ENCODE assay signal across 21 mouse cellular contexts in genomic region chr6:85948549-85948948, GRCm38 (mm10). TPM values are rescaled to one million over a fixed set of nuclear protein-coding genes. Genes with fewer than 3 reads are reported as not detected.
A peak's percentile ranks its signal among the peaks of the same experiment; 100 is the strongest.
DNase-seq lines count a peak whose midpoint lies in the region; TF ChIP-seq lines count a peak whose summit lies in the region.
"Had no signal": no experiment of that assay in that cellular context is flagged by ENCODE, and none has a peak within 500 bp of the region (broad histone marks: within the 10 kb centered on the region; RNA-seq: fewer than 3 reads in every experiment).

No protein-coding gene starts in this region.

- H3K27ac ChIP-seq in layer of hippocampus, adult 2 months, result peak overlapping the region; percentile 66
- no peak overlapping the region for H3K27ac ChIP-seq in ES-E14 (ENCODE audit: insufficient read depth, low read depth, low read length, poor library complexity, severe bottlenecking)
- H3K27ac ChIP-seq: embryonic facial prominence, embryonic 10.5 days; embryonic facial prominence, embryonic 12.5 days; forebrain, embryonic 13.5 days; forebrain, embryonic 15.5 days had no signal

- H3K4me3 ChIP-seq in layer of hippocampus, adult 2 months, result no peak overlapping the region
- no peak overlapping the region for H3K4me3 ChIP-seq in ES-E14 (ENCODE audit: insufficient read depth in 1 of 2, low read depth in 1 of 2, low read length in 2 of 2, poor library complexity in 1 of 2, severe bottlenecking in 1 of 2)
- H3K4me3 ChIP-seq: embryonic facial prominence, embryonic 10.5 days; embryonic facial prominence, embryonic 12.5 days; forebrain, embryonic 13.5 days; forebrain, embryonic 15.5 days had no signal

- DNase-seq in layer of hippocampus, adult 2 months (ENCODE audit: low spot score in 2 of 2), result peak; percentile 25 to 42
- no peak for DNase-seq in layer of hippocampus, adult 9-10 months (ENCODE audit: low spot score)
- peak; percentile 12 to 15 for DNase-seq in layer of hippocampus, postnatal 36 days
- no peak for DNase-seq in layer of hippocampus, adult 11-12 months (ENCODE audit: low spot score)
- DNase-seq in ES-E14 (ENCODE audit: low read depth, low spot score), result no peak
- DNase-seq in brain, adult 2 months (ENCODE audit: low read depth, low spot score), result peak; percentile 63
- DNase-seq in adrenal gland, postnatal 14 days, result no peak
- DNase-seq in right cerebral cortex, postnatal 14 days, result no peak
- DNase-seq: adrenal gland, adult 8-10 months; adrenal gland, postnatal 25 days; cerebellum, adult 11-12 months; cerebellum, adult 2 months; cerebellum, adult 9-10 months; cerebellum, postnatal 10 days; cerebellum, postnatal 25 days; forebrain, postnatal 0 days had no signal

- no peaks in the 10 kb centered on the region for H3K9me3 ChIP-seq in ES-E14 (ENCODE audit: control insufficient read depth, insufficient read depth, low read depth, low read length)
- H3K9me3 ChIP-seq: embryonic facial prominence, embryonic 10.5 days; embryonic facial prominence, embryonic 12.5 days; forebrain, embryonic 13.5 days; forebrain, embryonic 15.5 days; G1E had no signal

- H3K36me3 ChIP-seq in ES-E14 (ENCODE audit: control insufficient read depth, insufficient read depth, low read length, poor library complexity, severe bottlenecking), result peaks cover 30% of the 10 kb centered on the region

- no peak for TF ChIP-seq CTCF in layer of hippocampus, adult 2 months (conservative IDR thresholded peaks at IDR 0.05)

- in situ Hi-C loops in ES-E14 (cut with MboI; ENCODE audit: low sequenced_read_pairs in 2 of 2, unreplicated experiment in 2 of 2), result no loop called here

- peak overlapping the region; percentile 5; the same call in 1 of the 2 replicates for H3K9ac ChIP-seq in ES-E14 (ENCODE audit: insufficient read depth, low read depth, low read length, poor library complexity, severe bottlenecking)
- H3K9ac ChIP-seq: embryonic facial prominence, embryonic 12.5 days; forebrain, embryonic 13.5 days; forebrain, embryonic 15.5 days; forebrain, postnatal 0 days had no signal

- no peaks in the 10 kb centered on the region for H3K4me1 ChIP-seq in ES-E14 (ENCODE audit: control insufficient read depth in 2 of 2, insufficient read depth in 2 of 2, low read length in 2 of 2, poor library complexity in 1 of 2)
- H3K4me1 ChIP-seq: embryonic facial prominence, embryonic 10.5 days; embryonic facial prominence, embryonic 12.5 days; forebrain, embryonic 13.5 days; forebrain, embryonic 15.5 days had no signal

TF ChIP-seq in ES-E14, 5 proteins besides CTCF, POLR2A, EP300 and RAD21:
- TF ChIP-seq MAFK (IDR thresholded peaks at IDR 0.05; ENCODE audit: insufficient read depth, low read depth, low read length) (no peak), ZC3H11A (IDR thresholded peaks at IDR 0.05; ENCODE audit: borderline replicate concordance, low read depth, low read length) (no peak), CHD2 (IDR thresholded peaks at IDR 0.05; ENCODE audit: low read depth, low read length) (no peak), ZNF384 (IDR thresholded peaks at IDR 0.05; ENCODE audit: low read depth, low read length) (no peak), HCFC1 (IDR thresholded peaks at IDR 0.05; ENCODE audit: borderline replicate concordance, insufficient read depth, low read length) (no peak)

RNA-seq across cellular contexts. Expression of gene Dusp11, which starts 12.9 kb away (rescaled TPM):
- total RNA-seq in layer of hippocampus, adult 2 months (2021), result 10 to 100 TPM; 77.9 to 85.5 TPM
- total RNA-seq in layer of hippocampus, postnatal 36 days (2021), result 100 to 1,000 TPM in 1 of 2 experiments, 10 to 100 TPM in 1; 87.0 to 106 TPM
- 28.8 and 29.4 TPM in 2 replicates for total RNA-seq in ES-E14 (2012; rRNA removed)
- 115 and 124 TPM in 2 replicates for total RNA-seq in adrenal gland, postnatal 14 days (2021)

RNA-seq across cellular contexts. Expression of gene Nat8f1, which starts 33.1 kb away (rescaled TPM):
- total RNA-seq in layer of hippocampus, adult 2 months (2021), result 10 to 100 TPM; 30.2 to 31.2 TPM
- total RNA-seq in layer of hippocampus, postnatal 36 days (2021), result 10 to 100 TPM; 29.1 to 32.0 TPM
- 1.1 and 2.7 TPM in 2 replicates for total RNA-seq in ES-E14 (2012; rRNA removed)
- 23.5 and 47.2 TPM in 2 replicates for total RNA-seq in adrenal gland, postnatal 14 days (2021)

RNA-seq across cellular contexts. Expression of gene Tprkb, which starts 36.9 kb away (rescaled TPM):
- total RNA-seq in layer of hippocampus, adult 2 months (2021), result 10 to 100 TPM; 80.4 to 90.2 TPM
- total RNA-seq in layer of hippocampus, postnatal 36 days (2021), result 10 to 100 TPM; 77.8 to 88.5 TPM
- 17.2 and 25.3 TPM in 2 replicates for total RNA-seq in ES-E14 (2012; rRNA removed)
- 41.9 and 43.1 TPM in 2 replicates for total RNA-seq in adrenal gland, postnatal 14 days (2021)

RNA-seq across cellular contexts. Expression of gene Nat8f4, which starts 43.9 kb away (rescaled TPM):
- 1 to 10 TPM; 7.7 to 7.9 TPM for total RNA-seq in layer of hippocampus, adult 2 months (2021)
- 1 to 10 TPM; 6.9 to 8.0 TPM for total RNA-seq in layer of hippocampus, postnatal 36 days (2021)
- 6.0 and 6.8 TPM in 2 replicates for total RNA-seq in ES-E14 (2012; rRNA removed)
- total RNA-seq in adrenal gland, postnatal 14 days (2021), result 6.1 and 7.9 TPM in 2 replicates

Comparison
In these comparisons a context has a peak if more than half of its experiments do, and no peak if none do; other contexts are left out.
1. DNase-seq: peak in layer of hippocampus, adult 2 months (2 of 2), layer of hippocampus, postnatal 36 days (2 of 2) and brain, adult 2 months (single experiment); none in layer of hippocampus, adult 9-10 months (single experiment), layer of hippocampus, adult 11-12 months (single experiment), ES-E14 (single experiment), adrenal gland, postnatal 14 days (single experiment) and right cerebral cortex, postnatal 14 days (single experiment).